Mouse (Mus musculus): ENCODE data around the gene Tmem169.

Gene Tmem169

DNA sequence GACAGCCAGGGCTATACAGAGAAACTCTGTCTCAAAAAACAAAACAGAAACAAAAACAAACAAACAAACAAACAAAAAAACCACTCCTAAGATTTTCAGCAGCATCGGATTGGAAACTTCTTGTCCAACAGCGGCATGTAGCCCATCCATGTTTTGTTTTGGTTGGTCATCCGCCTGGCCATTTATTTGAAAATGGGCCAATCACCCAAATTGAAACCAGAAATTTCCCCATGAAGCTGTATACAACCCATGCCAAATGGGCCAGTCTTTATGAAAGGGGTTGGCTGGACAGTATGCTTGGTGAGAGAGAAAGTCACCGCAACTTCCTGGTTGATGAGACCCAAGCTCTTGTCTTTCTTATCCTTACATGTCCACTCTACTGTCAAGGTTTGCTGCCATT lies 6.7 kb downstream of the Tmem169 start:
- Histone ChIP-seq H3K9me3 (ENCODE audit: low read length) (no peaks in the 10 kb centered on the region), H3K27me3 (ENCODE audit: insufficient read depth, low read length) (peaks cover 33% of the 10 kb centered on the region), H3K4me1 (replicated peaks; ENCODE audit: low read depth, low read length) (no peaks in the 10 kb centered on the region), H3K4me3 (replicated peaks; ENCODE audit: low read length) (no peak overlapping the region), H3K36me3 (ENCODE audit: insufficient read depth, low read length) (no peaks in the 10 kb centered on the region)
- TF ChIP-seq POU5F1 (IDR thresholded peaks at IDR 0.05; ENCODE audit: borderline replicate concordance, low read length) (no peak), NANOG (IDR thresholded peaks at IDR 0.05; ENCODE audit: borderline replicate concordance, low read length) (no peak), CTCF (conservative IDR thresholded peaks at IDR 0.05; ENCODE audit: low read length) (no peak)

DNA sequence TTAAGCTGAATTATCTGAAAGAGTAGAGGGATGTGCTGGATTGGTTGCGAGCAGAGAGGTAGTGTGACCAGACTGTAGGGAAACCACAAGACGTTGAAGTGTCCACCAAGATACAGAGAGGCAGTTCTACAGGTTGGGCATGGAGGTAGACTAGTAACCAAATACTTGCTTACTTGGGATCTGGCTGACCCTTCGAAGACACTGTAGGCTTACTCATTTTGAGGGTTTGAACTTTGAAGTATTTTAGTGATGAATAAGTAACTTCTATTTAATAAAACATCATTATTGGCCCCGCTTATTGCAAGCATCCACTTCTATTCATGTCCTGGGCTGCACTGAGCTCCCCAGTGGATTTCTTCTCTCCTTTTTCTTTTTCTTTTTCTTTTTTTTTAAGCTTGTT lies 7.3 kb downstream of the Tmem169 start:
- Histone ChIP-seq H3K4me3 (replicated peaks; ENCODE audit: low read length) (no peak overlapping the region), H3K27me3 (ENCODE audit: insufficient read depth, low read length) (peaks cover 28% of the 10 kb centered on the region), H3K36me3 (ENCODE audit: insufficient read depth, low read length) (no peaks in the 10 kb centered on the region), H3K4me1 (replicated peaks; ENCODE audit: low read depth, low read length) (no peaks in the 10 kb centered on the region), H3K9me3 (ENCODE audit: low read length) (no peaks in the 10 kb centered on the region)
- TF ChIP-seq POU5F1 (IDR thresholded peaks at IDR 0.05; ENCODE audit: borderline replicate concordance, low read length) (no peak), NANOG (IDR thresholded peaks at IDR 0.05; ENCODE audit: borderline replicate concordance, low read length) (no peak), CTCF (conservative IDR thresholded peaks at IDR 0.05; ENCODE audit: low read length) (no peak)

DNA sequence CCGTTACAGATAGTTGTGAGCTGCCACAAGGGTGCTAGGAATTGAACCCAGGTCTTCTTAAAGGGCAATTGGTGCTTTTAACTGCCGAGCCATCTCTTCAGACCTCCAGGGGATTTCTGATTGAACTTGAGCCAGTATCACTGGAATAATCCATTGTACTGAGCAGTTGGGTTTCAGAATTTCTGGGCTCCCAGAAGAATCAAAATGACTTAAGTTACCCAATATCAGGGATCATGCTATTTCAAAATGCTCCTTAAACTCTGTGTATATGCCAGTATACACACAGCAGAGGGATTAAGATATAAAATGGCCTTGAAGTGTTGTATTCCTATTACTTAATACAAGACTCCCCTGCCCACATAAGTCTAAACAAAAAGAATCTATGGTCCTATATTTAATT lies 7.8 kb downstream of the Tmem169 start:
- no peak overlapping the region for H3K4me3 ChIP-seq (replicated peaks; ENCODE audit: low read length)
- peaks cover 24% of the 10 kb centered on the region for H3K27me3 ChIP-seq (ENCODE audit: insufficient read depth, low read length)
- TF ChIP-seq NANOG (IDR thresholded peaks at IDR 0.05; ENCODE audit: borderline replicate concordance, low read length) (no peak), POU5F1 (IDR thresholded peaks at IDR 0.05; ENCODE audit: borderline replicate concordance, low read length) (no peak), CTCF (conservative IDR thresholded peaks at IDR 0.05; ENCODE audit: low read length) (no peak)
- no peaks in the 10 kb centered on the region for H3K36me3 ChIP-seq (ENCODE audit: insufficient read depth, low read length)
- H3K4me1 ChIP-seq (replicated peaks; ENCODE audit: low read depth, low read length), result no peaks in the 10 kb centered on the region
- no peaks in the 10 kb centered on the region for H3K9me3 ChIP-seq (ENCODE audit: low read length)

DNA sequence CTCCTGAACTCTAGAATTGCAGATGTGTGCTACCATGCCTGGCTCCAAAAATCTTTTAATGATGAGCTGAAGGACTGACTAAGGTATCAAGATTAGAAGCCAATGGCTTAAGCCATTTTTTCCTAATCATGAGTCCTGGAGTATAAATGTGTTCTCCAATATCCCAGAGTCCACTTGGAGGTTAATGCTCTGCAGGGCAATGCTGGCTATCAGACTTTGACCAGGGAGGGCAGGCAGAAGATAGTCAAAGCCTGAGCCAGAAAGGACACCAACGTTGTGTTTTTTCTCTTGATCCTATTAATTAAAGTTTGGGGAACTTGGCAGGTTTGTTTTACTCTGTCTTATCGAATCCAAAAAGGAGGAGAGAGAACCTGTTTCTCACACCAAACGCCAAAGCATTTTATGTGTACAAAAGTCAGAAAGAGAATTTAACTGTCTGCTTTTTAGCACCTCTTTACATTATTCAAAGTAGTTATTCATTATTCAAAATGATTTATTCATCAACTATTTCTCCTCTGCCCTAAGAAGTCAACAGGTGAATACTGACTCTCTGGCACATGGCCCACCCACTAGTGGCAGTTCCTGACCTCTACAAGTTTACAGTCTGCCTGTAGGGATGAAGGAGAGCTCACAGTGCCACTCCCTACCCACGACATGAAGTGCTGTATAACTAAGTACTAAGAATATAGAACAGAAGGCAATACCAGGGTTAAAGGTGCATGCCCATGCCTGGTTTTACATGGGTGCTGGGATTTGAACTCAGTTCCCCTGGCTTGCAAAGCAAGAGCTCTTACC lies 9.9 kb downstream of the Tmem169 start:
- H3K27me3 ChIP-seq (ENCODE audit: insufficient read depth, low read length), result peaks cover 7% of the 10 kb centered on the region
- no peak overlapping the region for H3K4me3 ChIP-seq (replicated peaks; ENCODE audit: low read length)
- H3K9me3 ChIP-seq (ENCODE audit: low read length), result no peaks in the 10 kb centered on the region
- no peaks in the 10 kb centered on the region for H3K4me1 ChIP-seq (replicated peaks; ENCODE audit: low read depth, low read length)
- H3K36me3 ChIP-seq (ENCODE audit: insufficient read depth, low read length), result no peaks in the 10 kb centered on the region
- no peak for TF ChIP-seq NANOG (IDR thresholded peaks at IDR 0.05; ENCODE audit: borderline replicate concordance, low read length)
- TF ChIP-seq POU5F1 (IDR thresholded peaks at IDR 0.05; ENCODE audit: borderline replicate concordance, low read length), result no peak
- no peak for TF ChIP-seq CTCF (conservative IDR thresholded peaks at IDR 0.05; ENCODE audit: low read length)

DNA sequence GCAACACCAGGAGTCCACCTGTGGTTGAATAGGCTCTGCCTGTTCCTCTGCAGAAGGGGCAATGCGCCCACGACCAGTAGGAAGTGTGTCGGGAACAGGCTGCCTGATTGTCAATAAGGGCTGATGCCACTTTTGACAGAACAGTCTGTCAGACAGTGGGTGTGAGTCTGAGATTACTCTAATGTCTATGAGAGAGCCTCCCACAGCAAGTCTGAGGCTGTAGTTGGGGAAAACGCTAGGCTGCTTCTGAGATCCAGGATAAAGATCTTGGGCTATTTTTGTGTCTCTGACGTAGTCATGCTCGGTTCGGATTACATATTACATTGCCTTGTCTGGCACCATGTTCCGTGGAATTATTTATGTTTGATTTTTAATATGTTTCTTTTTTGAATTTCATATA lies 11.6 kb downstream of the Tmem169 start:
- Histone ChIP-seq H3K4me3 (replicated peaks; ENCODE audit: low read length) (no peak overlapping the region), H3K4me1 (replicated peaks; ENCODE audit: low read depth, low read length) (no peaks in the 10 kb centered on the region), H3K9me3 (ENCODE audit: low read length) (no peaks in the 10 kb centered on the region), H3K36me3 (ENCODE audit: insufficient read depth, low read length) (no peaks in the 10 kb centered on the region), H3K27me3 (ENCODE audit: insufficient read depth, low read length) (peaks cover 2% of the 10 kb centered on the region)
- no peak for TF ChIP-seq POU5F1 (IDR thresholded peaks at IDR 0.05; ENCODE audit: borderline replicate concordance, low read length)

DNA sequence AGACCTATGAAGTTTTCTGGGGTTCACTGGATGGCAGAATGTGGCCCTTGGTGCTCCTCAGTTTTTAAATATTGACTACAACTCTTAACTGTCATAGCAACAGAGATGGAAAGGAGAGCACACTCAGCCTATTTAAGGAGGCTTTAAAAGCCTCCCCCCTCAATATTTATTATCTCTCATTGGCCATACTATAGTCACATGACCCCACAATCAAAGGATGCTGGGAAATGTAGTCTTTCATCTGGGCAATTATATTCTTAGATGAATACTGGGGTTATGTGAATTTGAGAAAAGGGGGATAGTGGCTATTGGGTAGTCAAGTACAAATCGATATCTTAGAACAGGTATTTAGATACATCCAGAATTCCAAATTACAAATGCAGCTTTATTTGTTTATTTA lies 17.7 kb downstream of the Tmem169 start:
- Histone ChIP-seq H3K4me3 (replicated peaks; ENCODE audit: low read length) (no peak overlapping the region), H3K4me1 (replicated peaks; ENCODE audit: low read depth, low read length) (peaks cover 9% of the 10 kb centered on the region), H3K9me3 (ENCODE audit: low read length) (no peaks in the 10 kb centered on the region), H3K27me3 (ENCODE audit: insufficient read depth, low read length) (no peaks in the 10 kb centered on the region), H3K36me3 (ENCODE audit: insufficient read depth, low read length) (no peaks in the 10 kb centered on the region)
- no peak for TF ChIP-seq CTCF (conservative IDR thresholded peaks at IDR 0.05; ENCODE audit: low read length)
- no peak for TF ChIP-seq NANOG (IDR thresholded peaks at IDR 0.05; ENCODE audit: borderline replicate concordance, low read length)
- no peak for TF ChIP-seq POU5F1 (IDR thresholded peaks at IDR 0.05; ENCODE audit: borderline replicate concordance, low read length)

DNA sequence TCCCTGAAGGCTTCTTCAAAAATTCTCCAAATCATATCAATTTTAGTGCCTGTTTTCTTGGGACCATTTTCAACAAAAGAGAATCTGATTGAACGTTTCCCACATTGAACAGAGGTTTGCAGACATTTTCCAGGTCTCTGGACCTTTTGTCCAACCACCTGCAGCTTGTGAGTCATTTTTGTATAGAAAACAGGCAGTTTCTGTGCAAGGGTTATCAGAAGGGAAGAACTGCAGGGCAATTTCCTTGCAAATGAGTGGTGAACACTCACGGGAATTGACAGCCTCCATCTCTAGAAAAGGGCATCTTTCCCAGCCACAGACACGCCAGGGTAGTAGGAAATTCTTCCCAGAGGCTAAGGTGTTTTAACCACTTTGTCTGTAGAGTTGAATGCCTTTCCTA lies 22.1 kb downstream of the Tmem169 start:
- peaks cover 19% of the 10 kb centered on the region for H3K36me3 ChIP-seq (ENCODE audit: insufficient read depth, low read length)
- H3K9me3 ChIP-seq (ENCODE audit: low read length), result no peaks in the 10 kb centered on the region
- peaks cover 43% of the 10 kb centered on the region for H3K4me1 ChIP-seq (replicated peaks; ENCODE audit: low read depth, low read length)
- TF ChIP-seq POU5F1 (IDR thresholded peaks at IDR 0.05; ENCODE audit: borderline replicate concordance, low read length), result no peak
- TF ChIP-seq NANOG (IDR thresholded peaks at IDR 0.05; ENCODE audit: borderline replicate concordance, low read length), result no peak
- no peak for TF ChIP-seq CTCF (conservative IDR thresholded peaks at IDR 0.05; ENCODE audit: low read length)
- no peak overlapping the region for H3K4me3 ChIP-seq (replicated peaks; ENCODE audit: low read length)
- no peaks in the 10 kb centered on the region for H3K27me3 ChIP-seq (ENCODE audit: insufficient read depth, low read length)

DNA sequence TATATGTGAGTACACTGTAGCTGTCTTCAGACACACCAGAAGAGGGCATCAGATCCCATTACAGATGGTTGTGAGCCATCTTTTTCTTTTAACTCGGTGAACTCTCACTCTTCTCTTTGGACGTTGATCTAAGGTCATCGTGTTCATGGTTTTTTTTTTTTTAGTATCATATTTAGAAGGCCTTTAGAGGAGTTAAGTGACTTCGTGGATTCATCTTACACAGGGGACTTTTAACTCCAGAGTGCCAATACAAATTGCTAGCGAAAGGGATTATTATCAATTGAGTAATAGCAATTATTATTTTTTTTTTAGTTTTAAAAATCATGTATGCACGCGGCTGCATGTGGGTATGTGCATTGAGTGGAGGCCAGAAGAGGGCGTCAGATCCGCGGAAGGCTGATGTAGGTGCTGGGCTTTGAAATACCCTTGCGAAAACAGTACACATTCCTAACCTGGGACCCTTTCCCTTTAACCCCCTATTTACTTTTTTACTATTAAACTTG lies 22.6 kb downstream of the Tmem169 start:
- TF ChIP-seq POU5F1 (IDR thresholded peaks at IDR 0.05; ENCODE audit: borderline replicate concordance, low read length) (no peak), CTCF (conservative IDR thresholded peaks at IDR 0.05; ENCODE audit: low read length) (peak; percentile 22; the same call in 1 of the 2 replicates)
- Histone ChIP-seq H3K4me3 (replicated peaks; ENCODE audit: low read length) (peak overlapping the region; percentile 86), H3K9me3 (ENCODE audit: low read length) (no peaks in the 10 kb centered on the region), H3K36me3 (ENCODE audit: insufficient read depth, low read length) (peaks cover 24% of the 10 kb centered on the region), H3K4me1 (replicated peaks; ENCODE audit: low read depth, low read length) (peaks cover 47% of the 10 kb centered on the region), H3K27me3 (ENCODE audit: insufficient read depth, low read length) (no peaks in the 10 kb centered on the region)

DNA sequence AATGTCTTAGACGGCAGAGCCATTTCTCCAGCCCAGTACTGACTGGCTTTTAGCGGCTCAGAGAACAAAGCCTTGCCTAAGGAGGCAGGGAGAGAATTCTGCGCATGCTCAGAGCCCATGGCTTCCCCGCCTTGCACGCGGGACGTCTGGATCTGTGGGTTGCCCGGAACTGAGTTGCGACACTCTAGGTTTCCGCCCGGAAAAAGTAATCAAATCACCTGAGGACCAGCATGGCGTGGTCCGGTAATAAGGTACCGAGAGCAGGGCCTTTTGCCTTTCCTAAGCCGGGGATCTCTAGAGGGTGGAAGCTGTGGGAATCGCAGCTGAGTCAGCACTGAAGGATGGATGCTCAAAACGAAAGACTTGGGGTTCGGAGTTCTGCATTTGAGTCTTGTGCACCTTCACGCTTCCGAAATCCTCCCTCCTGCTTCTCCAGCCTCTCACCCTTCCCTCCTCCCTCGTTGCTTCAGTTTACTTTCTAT lies 23.2 kb downstream of the Tmem169 start, which contains the start of gene Xrcc5:
TSS of gene Xrcc5 (plus strand) at position 105 of the 482 bp plus-strand sequence.
- TF ChIP-seq POU5F1 (IDR thresholded peaks at IDR 0.05; ENCODE audit: borderline replicate concordance, low read length), result no peak
- no peak for TF ChIP-seq NANOG (IDR thresholded peaks at IDR 0.05; ENCODE audit: borderline replicate concordance, low read length)
- no peak for TF ChIP-seq CTCF (conservative IDR thresholded peaks at IDR 0.05; ENCODE audit: low read length)
- Histone ChIP-seq H3K4me1 (replicated peaks; ENCODE audit: low read depth, low read length) (peaks cover 54% of the 10 kb centered on the region), H3K4me3 (replicated peaks; ENCODE audit: low read length) (peak within 1 kb of the TSS; percentile 86), H3K27me3 (ENCODE audit: insufficient read depth, low read length) (no peaks in the 10 kb centered on the region), H3K36me3 (ENCODE audit: insufficient read depth, low read length) (peaks cover 30% of the 10 kb centered on the region), H3K9me3 (ENCODE audit: low read length) (no peaks in the 10 kb centered on the region)

All from E14TG2a.4 (cell line).